9 mouse cellular contexts compared by ENCODE assay signal in the genomic region with DNA sequence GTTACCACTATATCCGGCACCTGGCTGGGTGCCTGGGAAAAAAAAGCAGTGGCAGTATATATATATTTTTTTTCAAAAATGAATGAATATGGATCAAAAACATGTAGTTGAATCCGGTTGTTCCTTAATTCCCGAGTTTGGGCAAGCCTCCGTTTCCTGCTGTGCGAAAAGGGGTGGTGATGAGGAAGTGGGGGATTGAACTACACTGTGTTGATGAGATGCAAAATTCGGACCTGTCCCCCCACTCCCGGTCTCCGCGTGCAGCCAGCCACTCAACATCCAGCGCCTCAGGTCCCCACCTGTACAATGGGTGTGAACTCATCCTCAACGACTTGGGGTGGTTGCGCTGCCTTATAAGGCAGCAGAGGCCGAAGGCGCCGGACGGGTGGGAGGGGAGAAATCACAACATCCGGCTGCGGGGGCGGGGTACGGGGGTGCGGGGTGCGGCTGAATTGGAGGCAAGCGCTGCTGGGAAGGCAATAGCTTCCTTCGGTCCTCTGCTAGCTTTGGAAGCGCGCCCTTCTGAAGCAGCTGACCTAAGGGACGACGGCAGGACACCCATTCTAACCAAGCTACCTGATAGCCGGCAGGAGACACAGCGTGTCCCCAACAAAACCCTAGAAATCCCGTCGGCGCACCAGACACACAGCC. TPM values are rescaled to one million over a fixed set of nuclear protein-coding genes. Genes with fewer than 3 reads are reported as not detected.
A peak's percentile ranks its signal among the peaks of the same experiment; 100 is the strongest.
DNase-seq lines count a peak whose midpoint lies in the region; ATAC-seq and TF ChIP-seq lines count a peak whose summit lies in the region.
"Had no signal": no experiment of that assay in that cellular context is flagged by ENCODE, and none has a peak within 500 bp of the region (broad histone marks: within the 10 kb centered on the region; RNA-seq: fewer than 3 reads in every experiment).

No protein-coding gene starts in this region.

- peak overlapping the region; percentile 65 for H3K9ac ChIP-seq in forebrain, embryonic 11.5 days (ENCODE audit: low read length)
- H3K9ac ChIP-seq in limb, embryonic 14.5 days (ENCODE audit: low read depth, low read length, severe bottlenecking): peak overlapping the region; percentile 52
- peak overlapping the region; percentile 62 for H3K9ac ChIP-seq in midbrain, postnatal 0 days (replicated peaks; ENCODE audit: low read length, poor library complexity, severe bottlenecking)

- peak overlapping the region; percentile 98 for H3K4me3 ChIP-seq in gastrocnemius, adult 2 months
- peak overlapping the region; percentile 90 for H3K4me3 ChIP-seq in testis, adult 2 months (ENCODE audit: control insufficient read depth, low read depth, low read length)
- H3K4me3 ChIP-seq in forebrain, embryonic 11.5 days (ENCODE audit: low read depth, low read length): peak overlapping the region; percentile 90
- H3K4me3 ChIP-seq in limb, embryonic 14.5 days (replicated peaks; ENCODE audit: low read length): peak overlapping the region; percentile 70
- peak overlapping the region; percentile 80 for H3K4me3 ChIP-seq in midbrain, postnatal 0 days (ENCODE audit: low read depth, low read length)

- no peak for TF ChIP-seq CTCF in gastrocnemius, adult 2 months (IDR thresholded peaks at IDR 0.05)
- no peak for TF ChIP-seq CTCF in testis, adult 2 months (IDR thresholded peaks at IDR 0.05; ENCODE audit: control insufficient read depth, insufficient read depth, insufficient replicate concordance, low read depth, low read length)
- TF ChIP-seq CTCF in midbrain, postnatal 0 days (IDR thresholded peaks at IDR 0.05): no peak

- peak overlapping the region; percentile 86 for H3K4me2 ChIP-seq in forebrain, embryonic 11.5 days (ENCODE audit: low read depth, low read length, severe bottlenecking)
- H3K4me2 ChIP-seq in limb, embryonic 14.5 days (replicated peaks; ENCODE audit: low read depth, low read length, severe bottlenecking): peak overlapping the region; percentile 70
- H3K4me2 ChIP-seq in midbrain, postnatal 0 days (ENCODE audit: low read depth, low read length, poor library complexity, severe bottlenecking): peak overlapping the region; percentile 66

- peak; percentile 77 for TF ChIP-seq POLR2A in testis, adult 2 months (IDR thresholded peaks at IDR 0.05; ENCODE audit: control insufficient read depth, low read depth, low read length)
- peak; percentile 63; the same call in 1 of the 2 replicates for TF ChIP-seq POLR2A in limb, embryonic 14.5 days (IDR thresholded peaks at IDR 0.05; ENCODE audit: borderline replicate concordance, extremely low read depth, insufficient read depth, insufficient read length)

- peak; percentile 65 for ATAC-seq in forebrain, embryonic 11.5 days (replicated peaks; ENCODE audit: low FRiP score)
- peak; percentile 81 for ATAC-seq in limb, embryonic 14.5 days (ENCODE audit: low FRiP score, low read depth)
- peak; percentile 73 for ATAC-seq in midbrain, postnatal 0 days (ENCODE audit: low FRiP score)

- no peaks in the 10 kb centered on the region for H3K36me3 ChIP-seq in testis, adult 2 months (ENCODE audit: control insufficient read depth, insufficient read depth, low read length)
- H3K36me3 ChIP-seq in forebrain, embryonic 11.5 days (ENCODE audit: control insufficient read depth, insufficient read depth, low read length): no peaks in the 10 kb centered on the region
- peaks cover 2% of the 10 kb centered on the region; the same call in 1 of the 2 replicates for H3K36me3 ChIP-seq in limb, embryonic 14.5 days (ENCODE audit: control insufficient read depth, insufficient read depth, low read length)
- H3K36me3 ChIP-seq in midbrain, postnatal 0 days (ENCODE audit: insufficient read depth, low read length): peaks cover under 1% of the 10 kb centered on the region; the same call in 1 of the 2 replicates

- whole genome bisulfite sequencing in forebrain, embryonic 11.5 days: 1% methylated on average over 33 of the region's 33 CpGs
- WGBS in limb, embryonic 14.5 days: 1% methylated on average over 31 of the region's 33 CpGs
- under 1% methylated on average over 33 of the region's 33 CpGs for WGBS in midbrain, postnatal 0 days

- H3K27me3 ChIP-seq in testis, adult 2 months (ENCODE audit: control insufficient read depth, insufficient read depth, low read length): no peaks in the 10 kb centered on the region
- H3K27me3 ChIP-seq in forebrain, embryonic 11.5 days (ENCODE audit: control insufficient read depth, insufficient read depth, low read length): no peaks in the 10 kb centered on the region
- H3K27me3 ChIP-seq in limb, embryonic 14.5 days (ENCODE audit: control insufficient read depth, insufficient read depth, low read length): no peaks in the 10 kb centered on the region
- no peaks in the 10 kb centered on the region for H3K27me3 ChIP-seq in midbrain, postnatal 0 days (ENCODE audit: insufficient read depth, low read length)

- H3K27ac ChIP-seq in gastrocnemius, adult 2 months: peak overlapping the region; percentile 95
- peak overlapping the region; percentile 72 for H3K27ac ChIP-seq in testis, adult 2 months (ENCODE audit: control insufficient read depth, insufficient read depth, low read depth, low read length)
- H3K27ac ChIP-seq in forebrain, embryonic 11.5 days (ENCODE audit: low read depth, low read length): peak overlapping the region; percentile 87
- H3K27ac ChIP-seq in limb, embryonic 14.5 days (replicated peaks; ENCODE audit: low read depth, low read length): peak overlapping the region; percentile 88
- H3K27ac ChIP-seq in midbrain, postnatal 0 days (ENCODE audit: low read depth, low read length): peak overlapping the region; percentile 79

- H3K4me1 ChIP-seq in testis, adult 2 months (ENCODE audit: control insufficient read depth, insufficient read depth, low read length): peaks cover 12% of the 10 kb centered on the region
- H3K4me1 ChIP-seq in forebrain, embryonic 11.5 days (replicated peaks; ENCODE audit: control insufficient read depth, insufficient read depth, low read length): peaks cover 8% of the 10 kb centered on the region; the same call in 1 of the 2 replicates
- H3K4me1 ChIP-seq in limb, embryonic 14.5 days (ENCODE audit: control insufficient read depth, insufficient read depth, low read length): peaks cover 16% of the 10 kb centered on the region
- peaks cover 9% of the 10 kb centered on the region; the same call in 1 of the 2 replicates for H3K4me1 ChIP-seq in midbrain, postnatal 0 days (ENCODE audit: insufficient read depth, low read length)

- intact Hi-C loops in gastrocnemius, adult 2 months (cut with DNase I): no loop called here

- H3K9me3 ChIP-seq in forebrain, embryonic 11.5 days (ENCODE audit: control insufficient read depth, low read length): no peaks in the 10 kb centered on the region
- H3K9me3 ChIP-seq in limb, embryonic 14.5 days (ENCODE audit: control insufficient read depth, low read length): no peaks in the 10 kb centered on the region
- H3K9me3 ChIP-seq in midbrain, postnatal 0 days (ENCODE audit: low read length): no peaks in the 10 kb centered on the region

- DNase-seq in gastrocnemius, adult 2 months: no peak
- no peak for DNase-seq in gastrocnemius, adult 8-10 months (ENCODE audit: low spot score in 2 of 2)
- no peak for DNase-seq in testis, postnatal 10 days (ENCODE audit: low spot score)
- no peak for DNase-seq in forebrain, embryonic 11.5 days (ENCODE audit: low spot score)
- DNase-seq in limb, embryonic 14.5 days (ENCODE audit: low spot score): peak; percentile 81
- DNase-seq in midbrain, postnatal 0 days (ENCODE audit: low spot score): peak; percentile 77
- DNase-seq in cerebellum, postnatal 10 days: no peak

RNA-seq across cellular contexts. Expression of gene Grk6, which starts 0.5 kb away (rescaled TPM):
- 1 to 10 TPM; 9.6 to 10.0 TPM for total RNA-seq in gastrocnemius, adult 2 months (2021)
- total RNA-seq in gastrocnemius, adult 8-10 months (2022): 1 to 10 TPM; 6.9 to 9.7 (median 9.4) TPM
- 7.8 and 8.4 TPM in 2 replicates for polyA plus RNA-seq in testis, adult 2 months (2012; rRNA removed)
- 69.5 and 79.2 TPM in 2 replicates for polyA plus RNA-seq in forebrain, embryonic 11.5 days (2014; fragmentation: Nextera tagmentation; extraction: Ambion mirVana)
- polyA plus RNA-seq in limb, embryonic 14.5 days (2012; rRNA removed): 81.4 and 92.8 TPM in 2 replicates
- polyA plus RNA-seq in limb, embryonic 14.5 days (2014; fragmentation: Nextera tagmentation; extraction: Ambion mirVana): 51.7 and 57.5 TPM in 2 replicates
- total RNA-seq in midbrain, postnatal 0 days (2014; rRNA removed): 70.4 and 71.9 TPM in 2 replicates
- polyA plus RNA-seq in midbrain, postnatal 0 days (2015; fragmentation: Nextera tagmentation; extraction: Ambion mirVana): 35.5 and 35.8 TPM in 2 replicates

RNA-seq across cellular contexts. Expression of gene F12, which starts 17.8 kb away (rescaled TPM):
- not detected for total RNA-seq in gastrocnemius, adult 2 months (2021)
- total RNA-seq in gastrocnemius, adult 8-10 months (2022): not detected
- polyA plus RNA-seq in testis, adult 2 months (2012; rRNA removed): 3.0 and 3.4 TPM in 2 replicates
- polyA plus RNA-seq in forebrain, embryonic 11.5 days (2014; fragmentation: Nextera tagmentation; extraction: Ambion mirVana): not detected in 2 replicates
- polyA plus RNA-seq in limb, embryonic 14.5 days (2012; rRNA removed): 0.09 and 0.11 TPM in 2 replicates
- not detected in 2 replicates for polyA plus RNA-seq in limb, embryonic 14.5 days (2014; fragmentation: Nextera tagmentation; extraction: Ambion mirVana)
- not detected in 2 replicates for total RNA-seq in midbrain, postnatal 0 days (2014; rRNA removed)
- 0.43 and 0.49 TPM in 2 replicates for polyA plus RNA-seq in midbrain, postnatal 0 days (2015; fragmentation: Nextera tagmentation; extraction: Ambion mirVana)
- total RNA-seq: adrenal gland, adult 18-20 months had no signal

RNA-seq across cellular contexts. Expression of gene Prr7, which starts 19.7 kb away (rescaled TPM):
- total RNA-seq in gastrocnemius, adult 2 months (2021): under 1 TPM; 0.18 to 0.22 TPM
- total RNA-seq in gastrocnemius, adult 8-10 months (2022): under 1 TPM in 2 of 4 experiments, not detected in 2; 0.20 to 0.39 TPM
- polyA plus RNA-seq in testis, adult 2 months (2012; rRNA removed): 20.3 and 24.9 TPM in 2 replicates
- polyA plus RNA-seq in forebrain, embryonic 11.5 days (2014; fragmentation: Nextera tagmentation; extraction: Ambion mirVana): 2.3 and 3.9 TPM in 2 replicates
- polyA plus RNA-seq in limb, embryonic 14.5 days (2012; rRNA removed): 18.6 and 28.4 TPM in 2 replicates
- 1.4 and 2.3 TPM in 2 replicates for polyA plus RNA-seq in limb, embryonic 14.5 days (2014; fragmentation: Nextera tagmentation; extraction: Ambion mirVana)
- 101 and 131 TPM in 2 replicates for total RNA-seq in midbrain, postnatal 0 days (2014; rRNA removed)
- polyA plus RNA-seq in midbrain, postnatal 0 days (2015; fragmentation: Nextera tagmentation; extraction: Ambion mirVana): 6.6 and 8.1 TPM in 2 replicates

RNA-seq across cellular contexts. Expression of gene Pfn3, which starts 29.4 kb away (rescaled TPM):
- not detected for total RNA-seq in gastrocnemius, adult 2 months (2021)
- total RNA-seq in gastrocnemius, adult 8-10 months (2022): not detected
- 279 and 352 TPM in 2 replicates for polyA plus RNA-seq in testis, adult 2 months (2012; rRNA removed)
- not detected in 2 replicates for polyA plus RNA-seq in forebrain, embryonic 11.5 days (2014; fragmentation: Nextera tagmentation; extraction: Ambion mirVana)
- 0.52 TPM in 1 of 2 replicates, not detected in the other for polyA plus RNA-seq in limb, embryonic 14.5 days (2012; rRNA removed)
- not detected in 2 replicates for polyA plus RNA-seq in limb, embryonic 14.5 days (2014; fragmentation: Nextera tagmentation; extraction: Ambion mirVana)
- 0.71 TPM in 1 of 2 replicates, not detected in the other for total RNA-seq in midbrain, postnatal 0 days (2014; rRNA removed)
- polyA plus RNA-seq in midbrain, postnatal 0 days (2015; fragmentation: Nextera tagmentation; extraction: Ambion mirVana): 1.5 and 1.6 TPM in 2 replicates
- total RNA-seq: adrenal gland, adult 18-20 months had no signal

RNA-seq across cellular contexts. Expression of gene Dbn1, which starts 43.5 kb away (rescaled TPM):
- total RNA-seq in gastrocnemius, adult 2 months (2021): 1 to 10 TPM; 4.9 to 7.7 TPM
- total RNA-seq in gastrocnemius, adult 8-10 months (2022): 1 to 10 TPM; 2.9 to 4.0 (median 3.4) TPM
- 89.3 and 101 TPM in 2 replicates for polyA plus RNA-seq in testis, adult 2 months (2012; rRNA removed)
- 411 and 418 TPM in 2 replicates for polyA plus RNA-seq in forebrain, embryonic 11.5 days (2014; fragmentation: Nextera tagmentation; extraction: Ambion mirVana)
- 266 and 303 TPM in 2 replicates for polyA plus RNA-seq in limb, embryonic 14.5 days (2012; rRNA removed)
- 153 and 178 TPM in 2 replicates for polyA plus RNA-seq in limb, embryonic 14.5 days (2014; fragmentation: Nextera tagmentation; extraction: Ambion mirVana)
- total RNA-seq in midbrain, postnatal 0 days (2014; rRNA removed): 498 and 510 TPM in 2 replicates
- polyA plus RNA-seq in midbrain, postnatal 0 days (2015; fragmentation: Nextera tagmentation; extraction: Ambion mirVana): 482 and 484 TPM in 2 replicates

Comparison
In these comparisons a context has a peak if more than half of its experiments do, and no peak if none do; other contexts are left out.
1. DNase-seq: peak in limb, embryonic 14.5 days (single experiment) and midbrain, postnatal 0 days (single experiment); none in gastrocnemius, adult 2 months (single experiment), gastrocnemius, adult 8-10 months (0 of 2), testis, postnatal 10 days (single experiment), forebrain, embryonic 11.5 days (single experiment) and cerebellum, postnatal 10 days (0 of 2).
2. Peak in every context shown above with its lines, with median percentiles within 50 percentile points of each other: H3K27ac ChIP-seq, H3K4me3 ChIP-seq, ATAC-seq, H3K4me2 ChIP-seq and H3K9ac ChIP-seq.